Mouse (Mus musculus) right cerebral cortex, postnatal 36 days (tissue): Measurements from ENCODE around the gene Slx4ip.
A peak's percentile ranks its signal among the peaks of the same experiment; 100 is the strongest.

Source experiments
- DNase-seq, 2 experiments: peaks; one replicate each; pipeline ENCODE4 v3.0.0; 2022; ENCODE audit warnings: low spot score in 2 of 2, mixed read lengths in 1 of 2

Slx4ip gene

GRCm38 (mm10) chr2:137099211-137099734, 208.3 kb downstream of the Slx4ip start:
- no peak for DNase-seq

DNA sequence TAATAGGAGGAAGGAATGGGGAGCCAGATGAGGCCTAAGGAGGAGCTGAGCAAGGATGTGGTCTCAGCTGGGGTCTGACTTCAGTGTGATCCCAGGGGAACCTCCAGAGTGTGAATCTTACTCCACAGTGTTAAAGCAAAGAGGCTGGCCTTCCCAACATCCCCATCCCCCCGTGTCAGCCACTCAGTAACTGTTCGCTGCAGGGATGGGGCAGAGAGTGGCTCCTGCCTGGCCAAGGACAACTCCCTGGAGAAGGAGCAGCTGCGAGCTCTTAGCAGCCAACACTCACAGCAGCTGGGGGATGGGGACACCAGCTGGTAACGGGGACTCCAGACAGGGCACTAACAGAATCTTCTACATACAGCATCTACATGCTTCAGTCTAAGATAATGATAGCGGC, 210.1 kb downstream of the Slx4ip start:
- no peak for DNase-seq

DNA sequence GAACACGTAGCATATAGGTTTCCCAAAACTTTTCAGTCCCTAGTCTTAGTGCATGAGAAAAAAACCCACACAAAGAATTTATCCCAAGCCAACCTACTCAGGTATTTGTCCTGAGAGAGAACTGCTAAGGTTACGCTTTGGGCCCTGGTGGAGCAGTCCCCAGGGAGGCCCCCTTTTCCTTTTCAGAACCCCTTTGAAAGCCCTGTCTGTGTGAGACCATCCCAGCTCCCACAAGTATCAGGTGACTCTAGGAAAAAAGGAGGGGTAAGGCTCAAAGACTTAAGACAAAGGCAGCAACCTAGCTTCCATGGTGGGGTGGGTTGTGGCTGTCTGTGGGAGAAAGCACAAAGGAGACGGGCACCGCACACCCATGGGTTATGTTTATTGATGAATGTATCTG, 216.2 kb downstream of the Slx4ip start:
- DNase-seq, result no peak

DNA sequence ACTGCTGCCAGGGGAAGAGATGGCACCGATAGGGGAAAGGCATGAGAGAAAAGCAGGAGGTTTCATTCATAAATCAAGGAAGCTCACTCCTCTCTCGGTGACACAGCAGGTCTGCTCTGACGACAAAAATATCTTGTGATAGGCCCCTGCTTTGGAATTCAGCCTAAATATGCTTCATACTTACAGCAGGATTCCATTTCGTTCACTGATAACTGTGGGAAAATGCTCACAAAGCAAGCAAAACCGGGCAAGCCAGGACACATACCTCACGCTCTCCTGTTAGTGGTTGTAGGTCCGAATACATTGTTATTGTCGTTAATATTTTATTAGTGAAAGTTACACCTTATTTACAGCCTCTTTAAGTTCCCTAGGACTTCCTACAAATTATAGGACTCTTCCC, 216.9 kb downstream of the Slx4ip start:
- no peak for DNase-seq

- DNase-seq, result peak in 1 of 2 experiments; percentile 9
Observed at GRCm38 (mm10) chr2:137109321-137110213, 218.5 kb downstream of the Slx4ip start.

DNA sequence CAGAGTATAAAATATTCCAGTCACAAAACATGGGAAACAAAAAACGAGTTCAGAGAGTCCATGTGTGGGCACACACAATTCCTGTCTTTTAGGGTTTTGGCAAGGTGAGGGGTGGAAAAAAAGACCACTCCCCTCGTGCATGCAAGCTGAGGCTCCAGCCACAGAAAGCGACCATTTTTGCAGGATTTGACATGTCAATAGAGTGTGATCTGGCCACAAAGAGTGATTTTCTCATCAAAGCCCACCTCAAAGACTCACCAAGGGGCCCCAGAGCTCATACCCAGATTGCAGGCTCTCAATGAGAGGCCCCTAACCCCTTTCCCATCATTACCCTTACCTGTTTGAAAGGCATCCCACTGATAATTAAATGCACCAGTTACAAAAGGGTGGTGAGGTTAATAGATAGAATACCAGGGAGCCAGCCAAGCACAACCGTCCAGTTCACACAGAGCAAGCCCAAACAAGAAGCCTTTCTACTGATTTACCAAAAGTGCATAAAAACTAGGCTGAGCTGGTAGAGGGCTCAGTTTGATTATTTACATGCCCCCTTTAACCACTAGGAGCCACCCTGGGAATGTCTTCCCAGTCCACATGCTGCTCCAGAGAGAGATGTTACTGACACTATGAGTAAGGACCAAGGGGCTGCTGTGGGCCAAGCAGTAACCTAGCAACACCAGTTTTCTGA, 219.3 kb downstream of the Slx4ip start:
- DNase-seq, result no peak

- DNase-seq, result no peak
Observed at GRCm38 (mm10) chr2:137113288-137114061, 222.5 kb downstream of the Slx4ip start.

DNA sequence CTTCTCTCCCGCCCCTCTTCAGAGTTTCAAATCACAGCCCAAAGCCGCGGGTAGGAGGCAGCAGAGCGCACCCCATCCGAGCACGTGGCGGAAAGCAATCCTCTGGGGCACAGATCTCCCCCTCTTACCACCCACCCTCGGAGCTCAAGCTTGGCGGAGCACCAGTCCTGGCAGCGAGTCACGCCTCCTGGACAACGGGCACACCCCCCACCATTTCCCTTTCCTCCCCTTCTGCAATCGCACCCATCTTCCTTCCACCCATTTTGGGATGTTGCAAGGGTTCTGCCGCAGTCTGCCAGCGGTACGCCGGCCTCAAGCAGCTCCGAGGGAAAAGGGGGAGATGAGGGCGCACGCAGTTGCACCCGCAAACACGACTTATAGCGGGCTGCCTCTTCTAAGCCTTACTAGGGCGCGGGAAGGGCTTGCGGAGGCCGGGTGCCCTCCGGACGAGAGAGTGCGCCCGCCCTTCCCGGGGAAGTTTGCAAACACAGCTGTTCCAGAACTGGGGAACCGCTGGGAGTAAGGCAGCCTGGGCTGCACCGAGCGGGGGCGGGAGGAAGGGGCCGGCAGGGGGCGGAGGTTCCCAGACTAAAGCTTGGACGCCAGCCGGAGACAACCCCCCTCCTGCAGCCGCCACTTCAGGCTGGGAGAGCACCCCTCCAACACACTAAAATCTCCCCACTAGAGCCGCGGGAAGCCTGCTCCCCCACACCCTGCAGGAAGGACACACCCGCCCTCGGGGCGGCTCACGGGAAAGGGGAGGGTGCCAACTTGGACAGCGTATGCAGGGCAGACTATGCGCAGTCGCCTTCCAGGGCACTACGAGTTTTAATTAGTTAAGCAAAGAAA, 223.5 kb downstream of the Slx4ip start:
- peak in 1 of 2 experiments; percentile 47 for DNase-seq

DNA sequence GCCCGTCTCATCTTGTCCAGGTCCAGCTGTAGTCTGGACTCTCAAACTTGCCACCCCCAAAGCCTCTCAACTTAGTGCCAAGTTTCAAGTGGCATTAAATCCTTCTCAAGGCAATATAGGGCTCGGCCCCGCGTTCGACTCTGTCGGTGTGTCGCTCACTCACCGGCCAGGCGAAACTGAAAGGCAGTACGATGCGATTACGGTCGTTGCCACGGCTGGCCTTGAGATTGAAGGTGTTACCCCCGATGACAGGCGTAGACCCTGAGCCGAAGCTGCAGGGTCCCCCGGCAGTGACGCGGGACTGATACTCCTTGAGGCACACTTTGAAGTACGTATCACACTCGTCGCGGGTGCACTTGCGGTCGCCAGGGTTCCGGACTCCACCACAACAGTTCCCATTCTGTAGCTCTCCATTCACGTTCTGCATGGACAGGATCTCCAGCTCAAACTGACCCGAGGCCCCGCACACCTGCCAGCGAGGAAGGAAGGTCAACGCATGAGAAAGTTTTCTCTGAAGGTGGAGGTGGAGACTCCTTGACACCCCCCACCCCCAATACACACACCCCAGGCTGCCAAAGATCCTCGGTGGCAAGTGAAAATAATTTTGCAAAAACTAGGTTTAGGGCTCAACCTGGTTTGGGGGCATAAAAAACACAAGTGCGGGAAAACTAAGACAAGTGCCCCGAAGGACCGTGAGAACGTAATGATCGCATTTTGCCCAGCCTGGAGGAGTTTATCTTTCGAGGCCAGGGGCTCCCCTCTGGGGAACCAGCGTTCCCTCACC, 224.4 kb downstream of the Slx4ip start:
- no peak for DNase-seq

DNA sequence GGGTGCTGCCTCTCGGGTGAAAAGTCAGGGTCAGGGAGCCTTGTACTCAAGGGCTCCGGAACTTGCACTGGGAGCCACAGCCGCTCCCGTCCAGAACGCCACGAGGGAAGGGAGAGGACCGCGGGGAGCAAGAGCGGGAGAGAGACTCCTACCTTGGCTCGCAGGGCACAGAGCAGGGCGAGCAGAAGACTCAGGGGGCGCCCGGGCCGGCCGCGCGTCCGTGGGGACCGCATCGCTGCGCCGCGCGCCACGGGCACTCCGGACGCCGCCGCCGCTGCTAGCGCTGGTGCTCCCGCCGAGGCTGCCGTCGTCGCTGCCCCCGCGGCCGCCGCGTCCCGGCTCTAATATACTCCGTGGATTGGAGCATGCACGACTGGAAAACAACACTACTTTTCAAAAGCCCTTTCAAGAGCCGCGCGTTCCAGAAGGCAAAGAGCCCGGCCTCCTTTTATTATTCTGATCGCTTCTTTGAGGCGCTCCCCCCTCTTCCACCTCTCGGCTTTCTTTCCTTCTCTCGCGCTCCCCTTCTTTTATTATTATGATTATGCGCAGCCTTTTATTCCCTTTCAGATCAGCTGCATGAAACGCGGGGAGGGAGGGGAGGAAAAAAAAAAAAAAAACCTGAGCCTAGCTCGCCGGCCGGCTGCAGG, 225.1 kb downstream of the Slx4ip start, which contains the start of gene Jag1:
Gene Jag1, minus strand, starts transcription at position 620 of the 650 bp plus-strand sequence.
- no peak for DNase-seq

GRCm38 (mm10) chr2:137116675-137117320, 225.8 kb downstream of the Slx4ip start:
- peak; percentile 41 to 55 for DNase-seq

GRCm38 (mm10) chr2:137117321-137117690, 226.3 kb downstream of the Slx4ip start:
- peak in 1 of 2 experiments; percentile 30 for DNase-seq
